Mouse (Mus musculus): Measurements from ENCODE around the gene Tbc1d10a.

Gene Tbc1d10a

GRCm38 (mm10) chr11:4216248-4217000, 29.8 kb downstream of the Tbc1d10a start:
- no peak for DNase-seq (ENCODE audit: low spot score in 2 of 2)

DNA sequence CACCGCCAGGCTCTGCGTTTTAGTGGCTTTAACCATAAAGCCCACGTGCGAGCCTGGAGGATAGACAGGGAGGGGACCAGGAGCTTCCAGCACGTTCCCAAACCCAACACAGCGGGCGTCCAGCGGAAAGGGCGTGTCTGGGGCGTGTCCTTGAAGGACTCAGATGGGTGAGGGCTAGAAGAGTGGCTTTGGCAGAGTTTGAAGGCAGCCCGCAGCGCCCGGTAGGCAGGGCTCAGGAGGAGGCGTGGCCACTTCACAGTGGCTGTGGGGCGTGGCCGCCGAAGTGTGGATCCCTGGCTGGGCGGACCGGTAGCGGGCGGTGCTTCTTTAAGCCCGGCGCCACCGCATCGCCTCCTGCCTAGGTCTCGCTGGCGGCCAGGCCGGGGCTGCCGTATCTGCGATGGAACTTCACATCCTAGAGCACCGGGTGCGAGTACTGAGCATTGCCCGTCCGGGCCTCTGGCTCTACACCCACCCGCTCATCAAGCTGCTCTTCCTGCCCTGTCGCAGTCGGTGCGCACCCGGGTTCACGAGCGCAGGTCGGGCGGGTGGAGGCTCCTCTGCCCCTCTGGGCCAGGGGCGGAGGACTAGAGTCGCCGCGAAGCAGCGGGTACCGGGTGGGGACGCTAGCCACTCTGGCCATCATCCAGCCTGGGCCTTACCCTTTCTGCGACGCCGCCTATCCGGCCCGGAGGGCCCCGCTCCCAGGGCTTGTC, 31.5 kb downstream of the Tbc1d10a start, which contains the start of gene Castor1:
Castor1 (plus strand) TSS at position 312 of the 716 bp plus-strand sequence.
- peak; percentile 48 to 58 for DNase-seq (ENCODE audit: low spot score in 2 of 2)

GRCm38 (mm10) chr11:4218637-4219036, 32.0 kb downstream of the Tbc1d10a start:
- DNase-seq (ENCODE audit: low spot score in 2 of 2): no peak

DNA sequence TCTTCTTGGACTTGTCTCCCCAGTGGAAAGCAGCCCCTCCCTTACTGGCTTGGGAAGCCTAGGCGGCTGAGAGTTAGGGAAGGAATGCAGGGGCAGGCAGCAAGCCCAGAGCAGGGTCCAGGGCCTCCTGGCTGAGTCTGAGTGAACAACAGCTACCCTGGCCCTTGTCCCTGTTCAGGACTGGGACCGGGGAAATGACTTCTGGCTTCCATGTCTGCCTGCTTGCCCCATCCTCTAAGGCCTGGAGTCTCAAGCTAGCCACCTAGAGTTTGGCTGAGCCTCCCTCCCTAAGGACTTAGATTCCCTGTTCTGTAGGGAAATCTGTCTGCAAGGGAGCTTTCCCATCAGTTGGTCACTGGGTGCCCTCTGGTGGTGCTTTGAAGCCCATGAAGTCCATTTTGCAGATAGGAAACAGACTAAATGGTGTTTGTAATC, 32.7 kb downstream of the Tbc1d10a start:
- DNase-seq (ENCODE audit: low spot score in 2 of 2): peak; percentile 71 to 85

GRCm38 (mm10) chr11:4219908-4220307, 33.3 kb downstream of the Tbc1d10a start:
- DNase-seq (ENCODE audit: low spot score in 2 of 2): peak in 1 of 2 experiments; percentile 15

GRCm38 (mm10) chr11:4220443-4221400, 34.1 kb downstream of the Tbc1d10a start:
- DNase-seq (ENCODE audit: low spot score in 2 of 2): peak; percentile 69 to 73

- no peak for DNase-seq (ENCODE audit: low spot score in 2 of 2)
Observed at GRCm38 (mm10) chr11:4222046-4222950, 35.7 kb downstream of the Tbc1d10a start.

GRCm38 (mm10) chr11:4223393-4224188, 37.0 kb downstream of the Tbc1d10a start:
- no peak for DNase-seq (ENCODE audit: low spot score in 2 of 2)

- no peak for DNase-seq (ENCODE audit: low spot score in 2 of 2)
Observed at GRCm38 (mm10) chr11:4224223-4224622, 37.6 kb downstream of the Tbc1d10a start.

DNA sequence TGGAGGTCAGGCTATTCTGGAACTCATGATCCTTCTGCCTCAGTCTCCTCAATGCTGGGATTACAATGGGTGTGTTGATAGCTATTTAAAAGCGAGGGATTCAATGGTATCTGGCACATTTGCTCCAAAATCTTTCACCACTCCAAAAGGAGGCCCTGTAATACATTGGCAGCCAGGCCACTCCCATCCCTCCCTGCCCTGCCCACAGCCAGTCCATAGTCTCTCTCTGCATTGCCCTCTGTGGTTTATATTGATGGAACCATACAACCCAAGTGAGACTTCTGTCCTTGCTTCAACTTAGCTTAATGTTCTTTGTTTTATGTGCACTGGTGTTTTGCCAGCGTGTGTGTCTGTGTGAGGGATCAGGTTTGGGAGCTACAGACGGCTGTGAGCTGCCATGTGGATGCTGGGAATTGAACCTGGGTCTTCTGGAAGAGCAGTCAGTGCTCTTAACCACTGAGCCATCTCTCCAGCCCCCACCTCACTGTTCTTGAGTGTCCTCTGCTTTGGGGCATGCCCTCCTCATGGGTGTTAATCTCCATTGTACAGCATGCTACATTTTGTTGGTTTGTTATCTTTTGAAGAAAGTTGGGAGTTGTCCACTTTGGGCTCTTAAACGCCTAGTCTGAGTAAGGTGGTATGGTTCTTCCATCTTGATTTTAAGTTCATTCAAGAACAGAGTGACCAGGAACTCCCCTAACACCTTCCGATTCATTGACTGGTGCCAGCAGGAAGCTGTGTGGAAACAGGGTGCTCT, 40.2 kb downstream of the Tbc1d10a start:
- DNase-seq (ENCODE audit: low spot score in 2 of 2): no peak

DNA sequence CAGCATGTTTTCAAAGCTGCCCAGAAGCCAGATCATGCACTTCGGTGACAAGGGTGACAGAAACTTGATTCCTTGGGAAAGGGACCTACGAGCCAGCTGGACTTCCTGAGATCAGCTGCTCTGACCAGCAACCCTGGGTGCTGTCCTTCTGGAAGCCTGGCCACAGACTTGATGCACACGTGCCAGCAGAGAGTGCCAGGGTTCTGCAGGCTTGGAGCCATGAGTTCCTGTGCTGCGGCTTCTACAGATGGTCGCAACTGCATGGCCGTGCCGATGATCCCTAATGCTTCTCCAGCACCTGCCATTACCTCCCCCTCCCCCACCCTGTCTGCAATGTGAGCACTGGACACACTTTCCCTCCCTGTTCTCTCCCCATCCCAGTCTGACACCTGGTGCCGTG, 41.9 kb downstream of the Tbc1d10a start:
- DNase-seq (ENCODE audit: low spot score in 2 of 2): no peak

- DNase-seq (ENCODE audit: low spot score in 2 of 2): no peak
Observed at GRCm38 (mm10) chr11:4229841-4230240, 43.3 kb downstream of the Tbc1d10a start.

- DNase-seq (ENCODE audit: low spot score in 2 of 2): no peak
Observed at GRCm38 (mm10) chr11:4231435-4231834, 44.8 kb downstream of the Tbc1d10a start.

DNA sequence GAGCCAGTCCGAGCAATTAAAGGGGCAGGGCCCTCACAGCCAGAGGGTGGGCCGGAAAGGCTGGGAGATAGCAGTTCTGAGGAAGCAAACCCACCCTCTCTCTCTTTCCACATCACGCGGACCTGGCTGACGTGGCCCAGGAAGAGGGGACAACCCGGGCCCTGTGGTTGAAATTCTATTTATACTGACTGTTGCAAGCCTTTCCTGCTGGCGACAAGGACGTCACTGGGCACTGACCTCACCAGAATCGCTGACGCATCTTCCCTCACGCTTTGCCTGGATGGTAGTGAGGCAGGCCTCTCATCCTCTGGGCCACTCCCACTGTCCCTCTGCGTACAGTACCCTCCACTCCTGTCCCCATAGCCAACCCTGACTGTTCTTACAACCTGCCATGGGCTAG, 46.1 kb downstream of the Tbc1d10a start:
- no peak for DNase-seq (ENCODE audit: low spot score in 2 of 2)

- no peak for DNase-seq (ENCODE audit: low spot score in 2 of 2)
Observed at GRCm38 (mm10) chr11:4235052-4235655, 48.6 kb downstream of the Tbc1d10a start.

DNA sequence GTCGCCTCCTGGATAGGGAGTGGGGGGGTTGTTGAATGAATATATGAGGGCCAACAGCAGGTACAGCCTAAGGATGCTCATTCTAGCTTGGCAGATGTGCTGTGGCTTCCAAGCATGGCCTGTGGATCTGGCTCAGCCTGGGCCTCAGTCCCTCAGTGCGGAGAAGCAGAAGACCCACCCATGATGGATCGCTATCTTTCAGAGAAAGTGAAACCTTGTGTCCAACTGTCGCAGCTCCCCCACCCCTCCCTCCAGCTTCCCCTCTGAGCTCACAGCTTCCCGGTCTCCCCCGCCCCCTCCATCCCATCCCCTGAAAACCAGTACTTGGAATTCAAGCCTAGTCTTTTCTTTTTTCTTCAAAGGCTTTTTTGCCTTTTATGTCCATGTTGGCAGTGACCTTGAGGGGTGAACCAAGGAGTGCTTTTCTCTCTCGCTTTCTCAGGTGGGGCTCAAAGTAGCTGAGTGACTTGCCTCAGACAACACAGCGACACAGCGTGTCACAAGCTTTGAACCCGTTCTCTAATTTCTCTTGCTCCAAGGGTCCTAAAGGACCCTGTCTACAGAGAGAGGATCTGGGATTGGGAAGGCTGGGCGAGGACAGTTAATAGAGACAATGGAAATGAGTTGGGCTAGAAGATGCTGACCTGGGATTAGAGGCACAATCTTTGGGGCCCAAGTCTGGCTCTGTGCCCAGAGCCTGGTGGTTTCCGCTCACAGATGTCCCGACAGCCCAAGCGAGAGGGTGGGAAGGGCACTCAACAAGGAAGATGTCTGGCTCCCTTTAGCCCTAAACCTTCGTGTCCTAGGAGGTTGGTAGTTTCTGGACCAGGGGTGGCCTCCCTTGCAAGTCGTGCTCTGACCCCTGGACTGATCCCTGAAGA, 49.3 kb downstream of the Tbc1d10a start, which contains the start of gene Osm:
Osm (plus strand) TSS at position 756 of the 881 bp plus-strand sequence.
- DNase-seq (ENCODE audit: low spot score in 2 of 2): no peak

DNA sequence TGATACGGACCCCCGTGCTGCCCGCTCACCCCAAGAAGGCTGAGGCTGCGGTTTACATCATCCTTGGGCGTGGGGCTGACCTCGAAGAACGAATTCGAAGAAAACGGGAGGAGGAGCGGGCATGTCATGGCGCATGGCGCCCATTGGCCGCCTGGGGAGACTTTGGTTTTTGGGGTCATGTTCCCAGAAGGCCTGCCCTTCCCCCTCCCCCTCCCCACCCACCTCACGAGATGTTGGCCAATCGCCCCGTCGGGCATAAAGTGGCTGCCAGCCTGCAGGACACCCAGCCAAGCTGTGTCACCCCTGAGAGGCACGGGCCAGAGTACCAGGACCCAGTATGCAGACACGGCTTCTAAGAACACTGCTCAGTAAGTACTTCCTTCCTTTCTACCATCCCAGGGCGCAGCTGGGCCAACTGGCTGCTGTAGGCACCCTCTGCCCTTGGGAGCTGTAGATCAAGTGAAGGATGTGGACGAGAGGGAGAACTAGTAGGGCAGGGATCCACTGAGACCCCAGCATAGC, 50.0 kb downstream of the Tbc1d10a start:
- no peak for DNase-seq (ENCODE audit: low spot score in 2 of 2)

All from frontal cortex, postnatal 36 days (tissue).